Mouse (Mus musculus) ovary, adult 18-20 months (tissue): ENCODE measurements at regions not wholly inside any gene's neighbourhood (a gene's known extent, or its start where the extent isn't known, plus 50 kb on each side); places are given as distances from the start of the nearest gene placed in this dataset.

ENCODE experiments used
- DNase-seq: peaks from one replicate; pipeline ENCODE4 v3.0.0; 2022; ENCODE audit warnings: low spot score, mixed read lengths

GRCm38 (mm10) chr3:41132889-41133288, 50.0 kb upstream of the Pgrmc2 start:
- DNase-seq, result no peak
